Mouse (Mus musculus) thymus, postnatal 10 days (tissue): ENCODE data around the gene Pcsk2.

ENCODE experiments used
- DNase-seq, 2 experiments: peaks; one replicate each; pipeline ENCODE4 v3.0.0; 2021; ENCODE audit warnings: low spot score in 2 of 2

Gene Pcsk2

DNA sequence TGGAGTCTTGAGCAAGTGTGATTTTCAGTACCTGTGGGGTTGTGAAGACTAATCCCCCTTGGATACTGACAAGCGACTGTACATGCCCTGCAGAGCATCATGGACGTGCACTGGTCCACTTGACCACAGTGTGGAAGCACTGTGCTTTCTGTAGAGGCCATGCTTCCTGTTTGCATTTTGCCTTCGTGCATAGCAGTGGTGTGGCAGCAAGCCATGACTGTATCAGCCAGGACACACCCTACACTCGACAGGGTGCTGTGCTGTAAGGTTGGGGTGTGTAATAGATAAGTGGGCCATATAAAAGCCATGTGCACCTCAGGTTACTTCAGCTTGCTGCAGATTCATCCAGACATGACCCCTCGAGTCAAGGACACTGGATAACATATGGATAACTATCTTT, 292.7 kb downstream of the Pcsk2 start:
- no peak for DNase-seq

DNA sequence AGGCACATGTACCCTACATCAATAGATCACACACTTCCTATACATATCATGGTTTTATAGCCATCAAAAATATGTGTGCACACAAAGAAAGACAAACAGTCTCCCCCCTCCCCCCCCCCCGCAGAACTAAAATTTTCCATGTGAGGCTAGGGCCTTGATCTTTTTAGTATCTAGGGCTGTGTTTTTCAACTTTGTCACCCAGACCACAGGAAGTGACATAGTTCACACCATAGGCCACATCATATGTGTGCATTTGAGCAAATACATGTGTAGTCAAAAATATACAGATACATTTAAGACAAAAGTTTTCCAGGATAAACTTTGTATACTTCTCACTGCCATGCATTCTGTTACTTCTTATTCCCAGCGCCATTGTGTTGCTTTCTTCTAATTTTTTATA, 293.5 kb downstream of the Pcsk2 start:
- no peak for DNase-seq

DNA sequence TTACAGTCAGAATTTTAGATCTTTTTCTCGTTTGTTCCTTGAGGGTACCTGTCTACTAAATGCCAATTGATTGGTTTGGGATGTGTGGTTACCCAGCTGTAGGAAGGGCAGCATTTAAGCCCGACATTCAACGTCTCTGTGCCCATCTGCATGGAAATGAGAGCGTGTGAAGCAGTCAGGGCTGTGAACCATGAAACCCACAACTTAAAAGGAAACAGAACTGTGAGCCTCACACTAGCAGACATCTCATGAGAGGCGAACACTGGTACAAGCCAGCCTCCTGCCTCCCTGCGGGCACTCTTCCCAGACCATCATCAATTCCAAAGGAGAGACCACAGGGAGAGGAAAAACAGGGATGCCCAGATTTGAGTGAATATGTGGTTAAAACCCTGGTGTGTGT, 294.9 kb downstream of the Pcsk2 start:
- no peak for DNase-seq

DNA sequence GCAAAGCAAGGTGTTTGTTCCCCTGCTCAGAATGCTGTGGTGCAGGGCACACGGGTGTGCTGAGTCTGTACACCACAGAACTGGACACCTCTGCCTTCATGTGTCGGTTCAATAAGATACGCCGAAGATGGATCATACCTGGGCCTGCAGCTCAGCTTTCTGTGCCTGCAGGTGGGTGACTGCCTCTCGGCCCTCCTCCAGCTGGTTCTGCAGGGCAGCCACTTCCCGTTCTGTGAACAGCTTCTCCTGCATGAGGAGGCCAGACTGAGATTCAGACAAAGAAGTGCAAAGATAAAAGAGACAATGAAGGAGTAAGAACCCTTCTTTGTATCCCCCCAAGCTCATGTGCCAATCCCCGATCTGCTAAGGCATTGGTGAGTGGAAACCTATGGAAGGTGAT, 295.6 kb downstream of the Pcsk2 start:
- DNase-seq: peak in 1 of 2 experiments; percentile 15

DNA sequence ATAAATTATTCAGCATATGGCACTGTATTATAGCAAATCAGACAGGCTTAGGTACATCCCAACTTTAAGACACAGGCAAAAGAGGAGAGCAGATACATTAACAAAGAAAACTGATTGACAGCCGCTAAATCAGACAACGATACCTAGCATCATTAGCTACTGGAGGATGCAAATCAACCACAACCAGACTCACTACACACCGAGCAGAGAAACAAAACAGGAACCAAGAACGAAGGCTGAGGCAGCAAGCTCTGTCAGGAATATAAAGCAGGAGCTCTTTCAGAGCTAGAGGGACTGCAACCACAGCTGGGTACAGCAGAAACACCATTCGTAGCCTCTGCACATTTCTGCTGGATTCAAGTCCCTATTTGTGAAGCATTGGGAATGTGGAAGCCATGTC, 298.8 kb downstream of the Pcsk2 start:
- DNase-seq: no peak

DNA sequence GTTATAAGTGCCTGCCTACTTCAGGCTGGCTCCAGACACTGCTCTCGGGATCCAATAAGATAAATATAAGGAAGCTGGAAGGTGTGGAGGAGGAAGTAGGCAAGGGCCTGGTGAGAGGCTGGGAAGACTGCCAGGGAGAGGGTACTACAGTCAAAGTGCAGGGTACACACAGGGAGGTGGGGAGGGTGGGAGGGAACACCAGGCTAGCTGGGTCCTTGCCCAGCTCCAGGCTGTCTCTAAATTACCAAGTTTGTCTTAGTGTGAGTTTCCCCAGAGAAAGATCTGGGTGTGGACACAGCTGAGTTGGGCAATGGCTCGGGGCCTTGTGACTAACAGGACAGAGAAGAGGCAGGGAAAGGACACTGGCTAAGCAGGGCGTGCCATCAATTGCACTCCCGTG, 300.8 kb downstream of the Pcsk2 start:
- DNase-seq: no peak

DNA sequence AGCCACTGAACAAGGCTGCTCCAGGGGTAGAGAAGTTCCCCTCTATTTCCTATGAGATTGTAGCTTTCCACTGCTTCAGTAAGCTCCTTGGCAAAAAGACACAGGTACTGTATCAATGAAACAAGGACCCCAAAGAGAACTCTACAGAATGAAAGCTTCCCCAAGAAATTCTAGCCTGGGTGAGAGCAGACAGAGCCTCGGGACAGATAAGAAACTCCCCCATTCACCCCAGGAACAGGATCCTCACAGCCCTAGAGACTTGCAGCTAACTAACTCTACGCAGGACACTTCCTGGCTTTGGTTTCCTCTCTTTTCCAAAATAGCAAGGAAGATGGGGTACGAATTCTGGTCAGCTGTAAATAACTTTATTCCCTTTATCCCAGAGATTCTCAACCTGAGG, 301.3 kb downstream of the Pcsk2 start:
- no peak for DNase-seq

DNA sequence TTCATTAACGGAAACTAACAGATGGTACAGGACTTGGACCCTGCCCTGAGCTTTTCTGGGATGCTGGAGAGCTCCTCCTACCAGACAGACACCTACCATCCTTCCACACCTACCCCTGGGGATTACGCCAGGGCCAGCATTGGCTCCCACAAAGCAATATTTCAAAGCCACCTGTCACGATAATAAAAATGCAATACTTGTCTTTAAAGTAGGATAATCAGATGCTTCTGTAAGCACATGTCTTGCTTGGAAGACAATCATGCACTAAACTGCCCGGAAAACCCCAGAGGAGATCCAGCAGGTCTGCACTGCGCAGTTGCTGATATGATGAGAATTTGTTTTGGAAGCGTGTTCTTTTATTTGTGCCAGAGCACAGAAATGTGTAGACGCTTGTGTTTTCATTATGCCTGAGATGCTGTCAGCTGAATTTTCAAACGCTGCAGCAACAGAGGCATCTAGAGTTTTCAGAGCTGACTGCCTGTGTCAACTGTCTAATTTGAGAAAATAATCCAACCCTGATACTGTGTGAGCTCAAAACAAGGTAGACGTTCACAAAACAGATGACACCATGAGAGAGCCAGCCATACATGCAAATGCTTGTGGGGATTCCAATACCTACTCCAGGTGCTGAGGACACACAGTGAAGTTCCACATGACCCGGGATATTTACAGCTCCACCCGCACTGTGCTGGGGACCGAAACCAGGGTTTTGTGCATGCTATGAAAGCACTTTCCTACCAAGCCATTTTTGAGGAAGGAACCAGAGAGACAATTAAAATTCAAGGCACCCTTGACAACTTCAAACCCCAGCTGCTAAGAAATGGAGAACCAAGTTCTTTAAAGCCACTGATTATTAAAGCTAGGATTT, 305.6 kb downstream of the Pcsk2 start:
- no peak for DNase-seq

DNA sequence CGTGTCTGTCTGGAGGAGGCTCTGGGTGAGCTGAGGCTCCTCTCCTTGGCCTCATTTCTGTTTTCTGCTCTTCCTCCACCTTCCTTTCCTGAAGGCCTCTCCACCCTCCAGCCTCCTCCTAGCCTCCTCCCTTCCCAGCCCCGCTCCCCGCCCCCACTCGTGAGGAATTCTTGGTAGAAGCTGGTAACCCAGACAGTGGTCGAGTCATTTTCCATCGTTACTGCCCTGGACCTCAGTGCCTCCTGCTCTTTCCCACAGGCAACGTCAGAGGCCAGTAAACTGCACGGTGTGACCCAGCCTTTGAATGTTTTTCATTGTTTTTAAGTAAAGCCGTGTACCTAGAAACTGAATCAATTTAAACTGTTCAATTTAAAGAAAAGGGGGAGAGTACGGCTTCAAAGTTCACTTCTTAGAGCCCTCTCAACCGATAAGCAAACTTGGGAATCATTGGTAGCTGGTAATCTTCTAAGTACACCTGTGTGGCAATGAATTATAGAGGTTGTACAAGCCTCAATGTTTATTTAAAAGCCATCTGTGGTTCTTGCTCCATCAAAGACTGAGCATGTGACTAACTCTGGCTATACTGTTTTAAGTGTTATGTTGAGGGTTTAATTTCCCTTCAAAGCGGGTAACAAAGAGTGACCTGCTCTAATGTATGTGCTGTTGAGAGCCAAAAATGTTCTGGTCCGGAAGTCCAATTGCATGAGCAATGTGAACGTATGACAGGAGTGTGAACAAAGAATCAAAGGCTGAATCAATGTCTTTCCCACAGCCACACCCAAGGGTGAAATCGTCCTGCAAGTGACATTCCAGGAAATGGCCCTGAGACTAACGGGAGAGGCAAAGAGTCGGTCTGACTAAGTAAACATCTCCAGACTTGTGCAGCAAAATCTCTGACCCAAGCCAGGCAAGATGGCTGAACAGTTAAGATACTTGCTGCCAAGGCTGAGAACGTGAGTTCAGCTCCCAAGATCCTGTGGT, 306.6 kb downstream of the Pcsk2 start:
- no peak for DNase-seq

DNA sequence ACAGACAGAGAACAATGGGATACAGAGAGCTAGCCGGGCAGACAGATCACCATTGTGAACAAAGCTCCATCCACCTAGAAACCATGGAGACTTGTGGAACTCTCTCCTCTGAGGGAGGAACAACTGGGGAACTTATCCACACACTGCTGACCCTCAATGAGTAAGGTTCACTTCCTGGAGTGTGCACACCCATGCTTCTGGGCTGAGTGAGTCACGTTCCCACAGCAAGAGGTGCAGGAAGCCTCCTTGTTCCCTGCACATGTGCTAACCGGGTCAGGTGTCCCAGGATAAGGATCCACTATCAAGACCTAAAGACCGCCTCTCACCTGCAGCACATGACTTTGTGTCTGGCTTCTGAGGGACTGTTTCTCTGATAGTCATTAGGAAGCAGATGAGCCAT, 307.5 kb downstream of the Pcsk2 start:
- no peak for DNase-seq

DNA sequence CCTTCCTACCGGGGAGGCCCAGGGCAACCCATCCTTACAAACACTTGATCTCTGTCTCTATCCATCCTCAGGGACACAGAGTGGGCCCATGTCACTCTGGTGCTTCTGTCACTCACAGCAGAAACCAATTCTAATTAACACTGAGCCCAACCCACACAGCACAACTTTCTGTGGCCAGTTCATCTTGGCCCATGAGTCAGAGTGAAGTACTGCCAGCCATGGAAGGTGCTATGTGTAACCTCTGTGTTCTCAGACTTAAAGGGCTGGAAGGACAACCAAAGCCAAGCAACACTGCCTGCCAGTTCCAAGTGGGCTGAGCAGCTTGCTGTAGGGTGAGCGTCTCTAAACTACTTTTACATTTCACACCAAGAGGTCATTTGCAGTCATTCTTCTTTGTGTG, 313.2 kb downstream of the Pcsk2 start:
- DNase-seq: no peak

DNA sequence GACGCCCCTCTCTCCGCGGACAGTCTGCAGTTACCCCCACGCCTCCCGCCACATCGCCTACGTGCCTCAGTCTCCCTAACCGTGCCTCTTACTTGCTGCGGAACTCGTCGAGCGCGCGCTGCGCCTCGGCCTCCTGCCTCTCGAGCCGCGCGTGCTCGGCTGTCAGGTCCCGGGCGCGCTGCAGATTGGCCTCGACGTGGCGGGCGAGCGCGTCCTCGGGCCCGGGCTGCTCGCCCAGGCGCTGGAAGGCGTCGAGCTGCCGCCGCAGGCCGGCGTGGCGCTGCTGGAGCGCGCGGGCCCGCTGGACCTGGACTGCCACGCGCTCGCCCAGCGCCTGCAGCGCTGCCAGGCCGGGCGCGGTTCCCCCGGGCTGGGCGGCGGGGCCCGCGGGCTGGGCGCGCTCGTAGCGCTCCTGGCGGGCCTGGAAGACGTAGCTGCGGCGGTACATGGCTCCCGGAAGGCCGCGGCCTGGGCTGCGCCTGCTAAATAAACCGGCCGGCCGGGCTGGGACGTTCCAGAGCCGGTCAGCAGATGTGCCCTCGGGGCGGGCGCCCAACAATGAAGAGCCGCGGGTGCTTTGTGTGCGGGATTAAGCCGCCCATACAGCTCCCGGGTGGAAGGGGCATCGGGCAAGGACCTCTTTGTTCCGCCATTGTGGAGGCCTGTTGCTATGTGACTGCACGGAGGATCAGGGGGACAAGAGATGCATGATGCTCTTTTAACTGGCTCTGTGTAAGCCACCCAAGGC, 316.7 kb downstream of the Pcsk2 start, which contains the start of gene Bfsp1:
Bfsp1 (minus strand) TSS at position 690 of the 748 bp plus-strand sequence.
- DNase-seq: no peak

DNA sequence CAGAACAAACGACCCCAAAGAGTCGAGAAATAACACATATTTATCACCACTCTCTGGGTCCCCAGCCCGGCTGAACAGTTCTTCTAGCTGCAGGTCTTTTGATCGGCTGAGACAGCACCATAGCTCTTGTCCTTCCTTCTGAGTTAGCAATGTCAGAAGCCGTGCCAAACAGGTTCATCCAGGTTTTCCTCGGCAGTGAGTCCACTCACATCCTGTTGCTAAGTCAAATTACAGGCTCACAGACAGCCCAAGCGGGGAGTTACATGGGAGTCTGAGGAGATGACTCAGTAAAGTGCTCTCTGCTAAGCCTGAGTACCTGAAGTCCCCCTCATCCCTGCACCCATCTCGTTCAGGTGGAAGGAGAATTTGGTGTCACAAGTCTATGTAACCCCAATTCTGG, 318.6 kb downstream of the Pcsk2 start:
- DNase-seq: no peak
